Mouse (Mus musculus) heart, embryonic 16.5 days (tissue): Measurements from ENCODE around the gene Fam229b. TPM values are rescaled to one million over a fixed set of nuclear protein-coding genes. Genes with fewer than 3 reads are reported as not detected.

ENCODE experiments used
- ATAC-seq: fragments of 200-750 bp; cut with Nextera tagmentation; replicated peaks from 2 replicates; pipeline ENCODE4 v1.8.0; 2017; ENCODE audit warnings: moderate number of reproducible peaks; ENCODE audit not compliant: insufficient read depth, low FRiP score; ENCODE audit errors: extremely low read depth
- H3K27ac ChIP-seq: fragments of 300-500 bp; sonication (generic); 2 replicates; pipeline ENCODE4 v1.5.1; 2014; ENCODE audit warnings: mild to moderate bottlenecking, low read length, control low read depth, moderate library complexity
- H3K27me3 ChIP-seq: fragments of 300-500 bp; sonication (generic); 2 replicates; pipeline ENCODE4 v1.6.1; 2014; ENCODE audit warnings: low read length, mixed read lengths; ENCODE audit not compliant: control insufficient read depth, insufficient read depth
- H3K36me3 ChIP-seq: fragments of 300-500 bp; sonication (generic); 2 replicates; pipeline ENCODE4 v1.6.1; 2014; ENCODE audit not compliant: control insufficient read depth, insufficient read depth
- H3K4me1 ChIP-seq: fragments of 300-500 bp; sonication (generic); 2 replicates; pipeline ENCODE4 v1.6.1; 2014; ENCODE audit warnings: low read length, mixed read lengths; ENCODE audit not compliant: control insufficient read depth, insufficient read depth
- H3K4me2 ChIP-seq: fragments of 300-500 bp; sonication (generic); 2 replicates; pipeline ENCODE4 v1.6.1; 2014; ENCODE audit warnings: low read depth, mild to moderate bottlenecking, control low read depth, low read length
- H3K4me3 ChIP-seq: fragments of 300-500 bp; sonication (generic); 2 replicates; pipeline ENCODE4 v1.5.1; 2014; ENCODE audit warnings: mild to moderate bottlenecking, control low read depth, low read length
- H3K9ac ChIP-seq: fragments of 300-500 bp; sonication (generic); 2 replicates; pipeline ENCODE4 v1.6.1; 2014; ENCODE audit warnings: low read length, control low read depth
- H3K9me3 ChIP-seq: fragments of 300-500 bp; sonication (generic); replicated peaks from 2 replicates; pipeline ENCODE4 v1.6.1; 2016; ENCODE audit warnings: low read length; ENCODE audit not compliant: control insufficient read depth
- WGBS: fragments of 180-500 bp; shearing (Covaris S2); extraction: QIAGEN DNeasy Blood & Tissue Kit; methylation state at CpG from one replicate; pipeline ENCODE4 v1.1.7; 2014; 5-methylcytosine and 5-hydroxymethylcytosine counted together
- polyA plus RNA-seq: library from polyadenylated mRNA; unstranded; fragments of >200 nt; fragmentation: Nextera tagmentation; extraction: Ambion mirVana; gene quantifications from 2 replicates; pipeline ENCODE4 v1.2.1, GENCODE M21; 2015

Gene Fam229b
- polyA plus RNA-seq, result 8.7 and 10.7 TPM in 2 replicates

DNA sequence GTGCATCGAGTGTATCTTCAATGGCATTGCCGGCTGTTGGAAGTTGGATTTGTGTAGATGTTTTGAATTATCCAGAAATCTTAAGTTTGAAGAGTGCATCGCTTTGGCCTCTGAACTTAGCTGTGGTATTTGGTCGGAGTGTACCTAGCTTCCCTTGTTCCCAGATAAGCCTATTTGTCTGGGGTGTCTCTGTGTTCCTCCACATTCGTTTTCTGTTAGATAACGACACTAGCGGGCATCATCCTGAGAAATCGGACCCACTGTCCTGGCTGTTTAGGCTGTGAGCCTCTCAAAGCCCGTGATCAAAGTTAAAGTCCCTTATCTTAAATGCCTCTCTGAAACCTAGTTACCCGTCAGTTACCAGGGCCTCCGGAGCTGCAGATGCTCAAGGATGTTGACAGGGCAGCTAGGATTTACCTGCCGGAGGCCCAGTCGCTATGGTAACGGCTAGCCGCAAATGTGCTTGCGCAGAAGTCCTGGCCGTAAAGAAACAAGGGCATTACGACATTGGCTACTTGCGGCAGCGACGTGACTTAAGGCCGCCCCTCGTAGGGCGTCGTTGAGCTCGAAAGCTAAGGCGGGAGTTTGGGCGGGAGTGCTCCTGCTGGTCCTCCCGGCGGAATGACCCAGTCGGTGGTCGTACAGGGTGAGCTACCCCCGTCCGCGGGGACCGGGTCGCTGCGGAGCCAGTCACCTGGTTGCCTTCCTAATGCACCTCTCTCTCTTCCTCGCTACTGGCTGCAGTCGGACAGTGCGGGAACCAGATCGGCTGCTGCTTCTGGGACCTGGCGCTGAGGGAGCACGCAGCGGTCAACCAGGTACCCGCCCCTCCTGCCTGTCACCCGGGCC, at the start of gene Fam229b, which contains the start of gene Tube1:
Fam229b (minus strand) TSS at position 453 of the 849 bp plus-strand sequence.
Tube1 (plus strand) TSS at position 515 of the 849 bp plus-strand sequence.
- no peaks in the 10 kb centered on the region for H3K9me3 ChIP-seq
- peak within 1 kb of the TSS; percentile 85 for H3K4me3 ChIP-seq
- peak within 1 kb of the TSS; percentile 90 for H3K9ac ChIP-seq
- peaks cover 7% of the 10 kb centered on the region for H3K4me1 ChIP-seq
- H3K27me3 ChIP-seq, result no peaks in the 10 kb centered on the region
- WGBS, result 4% methylated on average over 47 of the region's 47 CpGs
- peak within 1 kb of the TSS; percentile 42; the same call in 1 of the 2 replicates for H3K27ac ChIP-seq
- peak within 1 kb of the TSS; percentile 96 for H3K4me2 ChIP-seq
- peak; percentile 79 for ATAC-seq
- H3K36me3 ChIP-seq, result no peaks in the 10 kb centered on the region

DNA sequence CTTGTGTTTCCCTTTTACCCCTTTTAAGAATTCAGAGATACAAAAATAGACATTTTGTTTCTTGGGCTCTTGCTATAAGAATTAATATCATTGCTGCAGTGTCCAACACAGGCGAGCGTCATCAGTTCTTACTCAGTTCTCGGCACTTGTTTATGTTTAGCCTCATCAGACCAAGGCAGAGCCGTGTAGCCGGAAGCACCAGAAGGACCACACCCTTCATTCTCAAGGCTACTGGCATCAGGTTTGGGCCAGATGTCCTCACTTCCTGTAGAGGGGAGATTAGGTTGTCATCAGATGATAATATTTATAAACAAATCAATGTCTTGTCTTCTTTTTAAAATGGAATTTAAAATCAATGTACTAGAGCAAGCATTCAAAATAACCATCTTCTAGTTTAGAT, 43.3 kb upstream of the Fam229b start:
- H3K9me3 ChIP-seq, result peaks cover 8% of the 10 kb centered on the region
- H3K9ac ChIP-seq, result no peak overlapping the region
- H3K27ac ChIP-seq, result no peak overlapping the region
- WGBS, result 55% methylated on average over 5 of the region's 5 CpGs
- no peak overlapping the region for H3K4me2 ChIP-seq
- H3K27me3 ChIP-seq, result no peaks in the 10 kb centered on the region
- ATAC-seq, result no peak
- no peaks in the 10 kb centered on the region for H3K36me3 ChIP-seq
- no peak overlapping the region for H3K4me3 ChIP-seq
- H3K4me1 ChIP-seq, result peaks cover 3% of the 10 kb centered on the region

DNA sequence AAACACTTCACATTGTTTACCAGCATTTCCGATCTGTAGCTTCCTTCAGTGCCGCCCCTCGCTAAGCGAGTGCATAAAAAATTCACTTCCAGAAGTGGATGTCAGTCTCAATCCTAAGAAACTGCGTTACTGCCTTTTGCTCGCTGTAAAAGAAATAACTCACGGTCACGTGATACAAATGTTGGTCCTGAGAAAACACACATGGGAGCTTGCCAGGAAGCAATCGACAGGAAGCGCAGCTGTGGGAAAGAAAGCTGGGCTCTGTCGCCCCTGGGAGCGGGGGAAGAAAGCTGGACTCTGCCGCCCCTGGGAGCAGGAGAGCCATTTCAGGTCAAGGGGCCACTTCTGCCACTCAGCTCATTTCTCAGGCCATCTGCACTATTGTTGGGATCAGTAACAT, 39.4 kb upstream of the Fam229b start:
- peak overlapping the region; percentile 22; the same call in 1 of the 2 replicates for H3K9ac ChIP-seq
- no peak for ATAC-seq
- H3K4me1 ChIP-seq, result peaks cover 4% of the 10 kb centered on the region
- peaks cover 4% of the 10 kb centered on the region for H3K9me3 ChIP-seq
- 39% methylated on average over 13 of the region's 13 CpGs for WGBS
- H3K4me2 ChIP-seq, result peak overlapping the region; percentile 54
- peak overlapping the region; percentile 22 for H3K4me3 ChIP-seq
- H3K27ac ChIP-seq, result peak overlapping the region; percentile 82
- no peaks in the 10 kb centered on the region for H3K36me3 ChIP-seq
- no peaks in the 10 kb centered on the region for H3K27me3 ChIP-seq

DNA sequence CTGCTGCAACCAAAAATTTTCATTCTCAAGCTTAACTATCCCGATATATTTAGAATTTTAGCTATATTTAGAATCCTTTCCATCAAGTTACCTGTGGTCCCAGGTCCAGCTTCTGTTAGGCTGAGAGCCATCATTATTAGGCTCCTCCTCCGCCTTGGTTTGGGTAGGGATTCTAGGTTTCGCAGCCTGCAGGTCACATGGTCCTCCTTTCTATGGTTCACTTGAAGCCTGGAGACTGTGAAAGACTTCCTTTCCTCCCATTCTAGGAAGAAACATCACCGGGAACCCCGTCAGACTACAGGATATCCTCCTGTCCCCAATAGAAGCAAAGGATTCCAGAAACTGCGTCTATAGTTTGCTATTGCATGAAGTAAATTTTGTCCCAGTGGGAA, 38.8 kb upstream of the Fam229b start:
- WGBS, result 67% methylated on average over 6 of the region's 6 CpGs
- H3K4me3 ChIP-seq, result no peak overlapping the region; the same call in 1 of the 2 replicates

DNA sequence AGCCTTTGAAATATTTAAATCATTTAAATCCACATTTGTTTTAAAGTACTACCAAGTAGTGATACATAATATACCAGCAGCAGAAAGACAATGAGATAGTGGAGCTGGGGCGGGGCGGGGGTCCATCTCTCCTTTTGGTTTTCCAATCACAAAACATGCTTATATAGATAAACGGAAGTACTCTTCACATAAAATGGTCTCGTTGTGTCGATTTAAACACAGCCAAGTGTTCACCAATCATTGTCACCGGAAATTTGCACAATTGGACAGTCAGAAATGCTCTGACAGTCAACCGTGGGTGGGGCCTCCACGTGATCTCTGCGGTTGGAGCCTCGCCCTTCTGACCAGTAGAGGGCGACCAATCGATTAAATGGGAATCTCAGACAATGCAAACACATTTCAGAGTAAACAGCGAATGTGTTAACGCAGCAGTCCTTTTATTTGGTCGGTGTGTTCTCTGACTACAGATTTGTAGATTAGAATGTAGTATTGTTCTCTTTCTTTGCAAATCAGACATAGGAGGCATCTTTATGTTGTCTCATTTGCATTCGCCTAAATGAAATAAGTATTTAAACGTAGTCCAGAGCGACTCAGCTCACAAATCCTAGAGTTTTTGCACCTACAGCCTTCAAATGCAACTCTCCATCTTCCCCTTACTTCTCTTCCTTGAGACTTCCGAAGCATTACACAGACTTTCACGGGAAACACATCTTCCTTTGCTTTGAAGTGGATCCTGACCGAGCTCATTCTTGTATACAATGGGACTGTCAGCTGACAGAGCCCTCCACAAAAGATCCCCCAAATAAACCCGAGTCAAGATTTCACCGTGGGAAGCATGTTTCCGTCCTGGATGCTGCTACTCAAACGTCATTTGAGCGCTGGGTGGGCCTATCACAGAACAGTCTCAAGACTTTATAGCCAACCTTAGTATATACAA, 38.2 kb upstream of the Fam229b start:
- WGBS, result 17% methylated on average over 26 of the region's 26 CpGs
- Histone ChIP-seq H3K27me3 (no peaks in the 10 kb centered on the region), H3K36me3 (no peaks in the 10 kb centered on the region), H3K9ac (peak overlapping the region; percentile 59), H3K27ac (peak overlapping the region; percentile 82), H3K4me2 (peak overlapping the region; percentile 83), H3K9me3 (no peaks in the 10 kb centered on the region), H3K4me1 (peaks cover 4% of the 10 kb centered on the region), H3K4me3 (peak overlapping the region; percentile 61)
- peak; percentile 67 for ATAC-seq

More for the DNA sequence above, 38.8 kb upstream of the Fam229b start:
- H3K4me2 ChIP-seq, result peak overlapping the region; percentile 54
- H3K9me3 ChIP-seq, result no peaks in the 10 kb centered on the region; the same call in 1 of the 2 replicates
- no peaks in the 10 kb centered on the region for H3K36me3 ChIP-seq
- H3K27me3 ChIP-seq, result no peaks in the 10 kb centered on the region
- H3K9ac ChIP-seq, result no peak overlapping the region
- peak overlapping the region; percentile 82 for H3K27ac ChIP-seq
- peaks cover 4% of the 10 kb centered on the region for H3K4me1 ChIP-seq
- ATAC-seq, result no peak

DNA sequence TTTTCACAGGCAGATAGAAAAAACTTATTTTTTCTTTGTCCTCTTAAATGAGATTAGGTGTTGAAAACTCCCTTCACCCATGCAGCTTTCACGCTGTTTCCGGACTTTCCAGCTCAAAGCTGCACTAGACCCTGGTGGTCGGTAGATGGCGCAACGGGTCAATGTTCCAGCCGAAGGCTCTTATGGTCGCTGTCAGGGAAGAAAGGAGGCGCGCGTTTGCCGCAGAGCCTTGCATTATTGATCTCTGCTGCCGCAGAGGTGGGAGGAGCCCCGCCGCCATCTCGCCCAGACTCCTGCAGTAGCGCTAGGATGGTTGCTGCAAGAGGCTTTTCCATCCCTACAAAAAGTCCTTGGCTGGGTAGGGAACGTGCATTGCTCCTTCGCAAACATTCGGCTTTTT, 37.4 kb upstream of the Fam229b start:
- H3K9me3 ChIP-seq, result no peaks in the 10 kb centered on the region
- ATAC-seq, result peak; percentile 88
- under 1% methylated on average over 19 of the region's 19 CpGs for WGBS
- H3K4me3 ChIP-seq, result peak overlapping the region; percentile 61
- peak overlapping the region; percentile 83 for H3K4me2 ChIP-seq
- H3K4me1 ChIP-seq, result peaks cover 4% of the 10 kb centered on the region
- H3K36me3 ChIP-seq, result no peaks in the 10 kb centered on the region
- no peaks in the 10 kb centered on the region for H3K27me3 ChIP-seq
- peak overlapping the region; percentile 59 for H3K9ac ChIP-seq
- H3K27ac ChIP-seq, result peak overlapping the region; percentile 64

DNA sequence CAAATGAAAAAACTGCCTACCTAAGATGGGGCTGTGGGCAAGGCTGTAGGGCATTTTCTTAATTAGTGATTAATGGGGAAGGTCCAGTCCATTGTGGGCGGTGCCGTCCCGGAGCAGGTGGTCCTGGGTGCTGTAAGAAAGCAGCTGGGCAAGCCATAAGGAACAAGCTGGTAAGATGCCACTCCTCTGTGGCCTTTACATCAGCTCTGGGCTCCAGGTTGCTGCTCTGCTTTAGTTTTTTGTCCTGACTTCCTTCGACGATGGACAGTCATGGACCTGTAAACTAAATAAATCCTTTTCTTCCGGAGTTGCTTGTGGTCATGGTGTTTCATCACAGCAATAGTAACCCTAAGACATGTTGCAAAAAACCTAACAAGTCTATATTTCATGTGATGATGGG, 37.0 kb upstream of the Fam229b start:
- Histone ChIP-seq H3K9me3 (no peaks in the 10 kb centered on the region), H3K4me2 (peak overlapping the region; percentile 83; the same call in 1 of the 2 replicates), H3K27ac (no peak overlapping the region), H3K4me1 (peaks cover 4% of the 10 kb centered on the region), H3K4me3 (no peak overlapping the region), H3K36me3 (no peaks in the 10 kb centered on the region), H3K27me3 (no peaks in the 10 kb centered on the region), H3K9ac (no peak overlapping the region)
- no peak for ATAC-seq
- 15% methylated on average over 6 of the region's 6 CpGs for WGBS

DNA sequence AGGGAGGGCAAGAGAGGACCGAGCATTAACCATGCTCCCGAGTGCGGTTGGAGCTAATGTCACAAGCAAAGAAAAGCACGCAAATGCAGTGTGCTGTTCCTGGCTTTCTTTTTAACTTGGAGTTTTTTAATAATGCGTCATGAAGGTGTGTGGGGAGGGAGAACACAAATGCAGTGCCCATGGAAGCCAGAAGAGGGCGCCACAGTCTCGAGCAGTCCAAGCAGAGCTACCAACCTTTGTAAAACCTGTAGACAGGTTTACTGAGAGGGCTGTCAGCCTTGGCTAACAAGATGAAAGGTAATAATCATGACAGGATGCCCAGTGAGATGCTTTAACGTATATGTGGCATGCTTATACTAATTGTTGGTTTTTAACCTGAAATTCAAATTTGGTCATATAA, 36.5 kb upstream of the Fam229b start:
- Histone ChIP-seq H3K4me2 (no peak overlapping the region), H3K4me3 (no peak overlapping the region)

More for the DNA sequence above, 36.5 kb upstream of the Fam229b start:
- Histone ChIP-seq H3K27ac (no peak overlapping the region), H3K9me3 (no peaks in the 10 kb centered on the region), H3K4me1 (peaks cover 7% of the 10 kb centered on the region), H3K27me3 (no peaks in the 10 kb centered on the region), H3K9ac (no peak overlapping the region), H3K36me3 (no peaks in the 10 kb centered on the region)
- WGBS, result 11% methylated on average over 8 of the region's 8 CpGs
- ATAC-seq, result no peak
